Mouse (Mus musculus) ES-Bruce4 (cell line): ENCODE results near the gene Ubl7. TPM values are rescaled to one million over a fixed set of nuclear protein-coding genes. Genes with fewer than 3 reads are reported as not detected.
"Not testable (repeated sequence)": the region's sequence is repeated elsewhere in the genome, so short reads cannot be mapped to it uniquely, and the experiment has no call there.

Source experiments
- H3K27ac ChIP-seq: 2 replicates; pipeline ENCODE4 v1.5.1; 2012; ENCODE audit warnings: low read length, inconsistent platforms; ENCODE audit not compliant: insufficient read depth
- H3K27me3 ChIP-seq: 2 replicates; pipeline ENCODE4 v1.6.1; 2012; ENCODE audit warnings: mild to moderate bottlenecking, low read length, inconsistent platforms; ENCODE audit not compliant: control insufficient read depth, poor library complexity, insufficient read depth, severe bottlenecking
- H3K36me3 ChIP-seq: 2 replicates; pipeline ENCODE4 v1.6.1; 2012; ENCODE audit warnings: inconsistent platforms, mild to moderate bottlenecking, low read length, moderate library complexity; ENCODE audit not compliant: control insufficient read depth, poor library complexity, insufficient read depth, severe bottlenecking
- H3K4me1 ChIP-seq: one replicate; pipeline ENCODE4 v1.8.1; 2011; ENCODE audit warnings: low read length; ENCODE audit not compliant: control insufficient read depth, insufficient read depth
- H3K4me3 ChIP-seq: 2 replicates; pipeline ENCODE4 v1.5.1; 2011; ENCODE audit warnings: low read depth, mild to moderate bottlenecking, low read length
- H3K9ac ChIP-seq: 2 replicates; pipeline ENCODE4 v1.6.1; 2012; ENCODE audit warnings: low read depth, mild to moderate bottlenecking, inconsistent platforms; ENCODE audit not compliant: poor library complexity, severe bottlenecking
- H3K9me3 ChIP-seq: replicated peaks from 2 replicates; pipeline ENCODE4 v1.6.1; 2012; ENCODE audit warnings: mild to moderate bottlenecking, low read length, inconsistent platforms; ENCODE audit not compliant: control insufficient read depth, poor library complexity, insufficient read depth, severe bottlenecking
- CTCF ChIP-seq: IDR thresholded peaks from one replicate; pipeline ENCODE4 v1.8.1; 2011; ENCODE audit warnings: low read depth, low read length
- EP300 ChIP-seq: IDR thresholded peaks from 2 replicates; pipeline ENCODE4 v1.6.1; 2011; ENCODE audit warnings: low read depth, low read length; ENCODE audit not compliant: insufficient read depth
- POLR2A ChIP-seq: IDR thresholded peaks from one replicate; pipeline ENCODE4 v1.8.1; 2011; ENCODE audit warnings: low read length; ENCODE audit not compliant: insufficient read depth
- polyA plus RNA-seq: library from polyadenylated mRNA; stranded (reverse); fragments of >200 nt; gene quantifications from 2 replicates; pipeline ENCODE4 v1.2.4, GENCODE M21; 2011; ENCODE audit warnings: low read depth; ENCODE audit not compliant: missing spikeins, insufficient read depth, insufficient read length

Gene Ubl7
- polyA plus RNA-seq, 1 experiment = 67.5 TPM

DNA sequence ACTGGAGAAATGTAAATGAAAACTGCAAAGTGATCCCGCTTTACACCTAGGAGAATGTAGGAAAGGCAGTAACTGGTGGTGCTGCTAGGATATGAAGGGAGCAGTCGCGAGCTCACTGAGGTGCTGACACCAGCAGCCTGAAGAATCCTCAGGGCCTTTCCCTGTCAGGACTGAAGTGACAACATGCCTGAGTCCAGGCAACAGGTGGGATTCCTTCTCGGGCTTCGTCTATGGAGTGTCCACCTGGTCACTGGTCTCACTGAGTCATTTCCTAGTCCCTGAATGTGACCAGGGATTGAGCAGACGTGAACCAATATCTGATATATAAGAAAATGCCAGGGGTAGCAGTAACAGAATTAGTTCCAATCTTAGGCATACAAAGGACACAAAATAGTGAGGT is 42.0 kb upstream of the Ubl7 start:
- Histone ChIP-seq H3K9me3 (no peaks in the 10 kb centered on the region), H3K4me3 (no peak overlapping the region)
- TF ChIP-seq POLR2A (no peak), EP300 (no peak), CTCF (no peak)

DNA sequence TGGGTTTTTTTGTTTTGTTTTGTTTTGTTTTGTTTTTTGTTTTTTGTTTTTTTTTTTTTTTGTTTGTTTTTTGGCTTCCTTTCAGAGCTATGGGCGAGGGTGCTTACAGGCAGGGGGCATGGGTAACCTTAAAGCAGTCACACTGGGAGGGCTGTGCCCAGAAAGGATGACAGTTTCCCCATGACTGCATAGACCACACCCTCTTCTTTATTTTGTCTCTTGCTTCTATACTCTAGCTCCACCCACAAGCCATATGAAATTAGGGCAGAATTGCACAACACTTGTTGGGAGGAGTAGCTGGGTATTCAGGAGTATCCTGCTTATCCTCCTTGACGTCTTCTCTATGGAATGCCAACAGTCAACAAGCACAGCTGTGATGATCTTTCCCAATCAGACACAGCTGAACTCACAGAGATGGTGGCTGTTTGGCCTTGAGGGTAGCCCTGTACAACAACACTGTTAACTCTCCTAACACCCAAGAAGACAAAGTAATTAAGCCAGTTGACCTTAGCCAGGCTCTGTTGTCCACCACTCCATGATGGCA is 40.4 kb upstream of the Ubl7 start:
- H3K9ac ChIP-seq = no peak overlapping the region
- TF ChIP-seq CTCF (no peak), POLR2A (no peak), EP300 (no peak)
- no peak overlapping the region for H3K4me3 ChIP-seq
- H3K9me3 ChIP-seq = no peaks in the 10 kb centered on the region
- no peaks in the 10 kb centered on the region; the same call in 1 of the 2 replicates for H3K27me3 ChIP-seq
- no peaks in the 10 kb centered on the region for H3K4me1 ChIP-seq
- H3K27ac ChIP-seq = no peak overlapping the region
- H3K36me3 ChIP-seq = no peaks in the 10 kb centered on the region

More for the DNA sequence above, 42.0 kb upstream of the Ubl7 start:
- no peak overlapping the region for H3K9ac ChIP-seq
- no peak overlapping the region for H3K27ac ChIP-seq
- no peaks in the 10 kb centered on the region for H3K4me1 ChIP-seq
- H3K27me3 ChIP-seq = no peaks in the 10 kb centered on the region; the same call in 1 of the 2 replicates
- no peaks in the 10 kb centered on the region for H3K36me3 ChIP-seq

DNA sequence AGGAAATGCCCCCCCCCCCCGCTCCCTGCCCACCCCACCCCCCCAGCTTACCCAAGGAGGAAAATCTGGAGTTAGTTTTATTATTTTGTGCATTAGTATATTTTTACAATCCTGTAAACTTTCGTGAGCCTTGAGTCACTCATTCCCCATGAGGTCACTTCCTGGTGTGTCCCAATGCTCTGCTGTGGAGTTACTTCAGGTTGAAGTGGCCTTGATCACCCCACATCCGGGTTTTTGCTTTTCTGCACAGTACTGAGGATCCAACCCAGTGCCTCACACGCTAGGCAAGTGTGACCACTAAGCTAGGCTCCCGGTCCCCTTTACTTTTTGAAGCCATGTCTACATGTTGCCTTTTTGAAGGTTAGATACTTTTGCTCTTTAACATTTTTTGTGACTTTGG is 36.6 kb upstream of the Ubl7 start:
- Histone ChIP-seq H3K27ac (no peak overlapping the region), H3K36me3 (no peaks in the 10 kb centered on the region), H3K4me3 (no peak overlapping the region), H3K9ac (no peak overlapping the region), H3K9me3 (no peaks in the 10 kb centered on the region), H3K27me3 (no peaks in the 10 kb centered on the region), H3K4me1 (no peaks in the 10 kb centered on the region)
- TF ChIP-seq POLR2A (no peak), EP300 (no peak), CTCF (no peak)

DNA sequence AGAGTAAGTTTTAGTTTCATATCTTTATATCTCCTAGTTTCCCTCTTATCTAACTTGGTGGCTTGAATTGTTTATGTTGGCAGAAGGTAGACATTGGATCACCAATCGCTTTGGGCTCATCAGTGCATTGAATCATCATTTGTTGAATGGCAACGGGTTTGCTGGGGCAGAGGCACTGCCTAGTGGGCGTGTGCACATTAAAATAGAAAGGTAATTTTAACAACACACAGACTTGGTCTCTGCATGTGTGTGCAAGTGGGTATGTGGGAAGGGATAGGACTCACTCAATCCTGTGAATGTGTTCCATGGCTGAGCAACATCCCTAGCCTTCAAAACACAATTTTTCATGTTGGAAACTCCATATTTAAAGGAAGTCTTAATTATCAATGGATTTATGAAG is 35.8 kb upstream of the Ubl7 start:
- Histone ChIP-seq H3K9me3 (no peaks in the 10 kb centered on the region), H3K4me3 (no peak overlapping the region), H3K27ac (no peak overlapping the region), H3K4me1 (no peaks in the 10 kb centered on the region), H3K27me3 (no peaks in the 10 kb centered on the region), H3K9ac (no peak overlapping the region), H3K36me3 (no peaks in the 10 kb centered on the region)
- TF ChIP-seq CTCF (no peak), POLR2A (no peak), EP300 (no peak)

DNA sequence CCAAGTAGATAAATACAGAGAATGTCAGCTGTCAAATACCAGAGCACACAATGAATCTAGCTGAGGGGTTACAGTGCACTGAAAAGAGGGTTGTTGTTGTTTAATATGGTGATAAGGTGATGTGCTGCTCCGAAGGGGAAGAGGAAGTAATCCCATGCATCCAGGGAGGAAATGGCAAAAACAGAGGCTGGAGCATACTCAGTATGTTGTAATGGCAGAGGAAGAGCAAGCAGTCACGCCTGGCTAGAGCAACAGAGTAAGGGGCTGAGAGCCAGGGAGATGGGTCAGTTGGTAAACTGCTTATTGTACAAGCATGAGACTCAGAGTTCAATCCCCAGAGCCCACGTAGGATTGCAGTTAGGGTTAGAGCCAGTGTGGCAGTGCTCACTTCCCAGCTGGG is 31.6 kb upstream of the Ubl7 start:
- Histone ChIP-seq H3K4me3 (no peak overlapping the region), H3K36me3 (no peaks in the 10 kb centered on the region), H3K9ac (no peak overlapping the region), H3K27me3 (no peaks in the 10 kb centered on the region), H3K4me1 (no peaks in the 10 kb centered on the region), H3K27ac (no peak overlapping the region), H3K9me3 (no peaks in the 10 kb centered on the region)
- TF ChIP-seq CTCF (no peak), EP300 (no peak), POLR2A (no peak)

DNA sequence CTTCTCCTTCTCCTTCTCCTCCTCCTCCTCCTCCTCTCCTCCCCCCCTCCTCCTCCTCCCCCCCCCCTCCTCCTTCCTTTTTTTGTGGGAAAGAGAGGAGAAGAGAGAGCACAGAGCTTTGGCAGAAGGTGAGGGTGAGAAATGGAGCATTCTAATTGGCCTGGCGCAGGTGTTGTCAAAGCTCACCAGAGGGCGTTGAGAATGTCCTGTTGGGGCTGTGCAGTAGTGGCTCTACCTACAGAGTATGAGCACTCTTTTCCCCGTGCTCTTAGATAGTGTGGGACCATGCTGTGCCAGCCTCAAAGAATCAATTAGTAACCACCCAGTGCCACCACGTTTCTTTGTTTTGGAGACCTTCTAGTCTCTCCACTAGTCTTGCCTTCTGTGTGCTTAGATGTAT is 30.5 kb upstream of the Ubl7 start:
- TF ChIP-seq POLR2A = no peak
- TF ChIP-seq EP300 = no peak
- no peak for TF ChIP-seq CTCF
- Histone ChIP-seq H3K9me3 (no peaks in the 10 kb centered on the region), H3K27me3 (no peaks in the 10 kb centered on the region), H3K9ac (no peak overlapping the region), H3K36me3 (no peaks in the 10 kb centered on the region), H3K27ac (no peak overlapping the region), H3K4me3 (no peak overlapping the region), H3K4me1 (no peaks in the 10 kb centered on the region)

DNA sequence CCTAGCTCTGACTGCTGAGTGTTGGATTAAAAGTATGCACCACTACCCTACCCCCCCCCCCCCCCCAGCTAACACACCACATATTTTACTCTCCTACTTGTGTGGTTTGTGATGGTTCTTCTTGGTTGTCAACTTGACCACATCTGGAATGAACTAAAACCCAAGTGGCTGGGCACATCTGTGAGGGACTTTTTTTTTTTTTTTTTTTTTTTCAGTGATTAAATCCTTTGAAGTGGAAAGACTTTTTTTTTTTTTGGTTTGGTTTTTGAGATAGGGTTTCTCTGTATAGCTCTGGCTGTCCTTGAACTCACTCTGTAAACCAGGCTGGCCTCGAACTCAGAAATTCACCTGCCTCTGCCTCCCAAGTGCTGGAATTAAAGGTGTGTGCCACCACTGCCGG is 29.0 kb upstream of the Ubl7 start:
- H3K27me3 ChIP-seq, H3K4me1 ChIP-seq, H3K4me3 ChIP-seq, H3K9me3 ChIP-seq, H3K27ac ChIP-seq, H3K9ac ChIP-seq, H3K36me3 ChIP-seq: not testable (repeated sequence)
